Mouse (Mus musculus) brain, embryonic 14.5 days (tissue): ENCODE measurements at regions not wholly inside any gene's neighbourhood (a gene's known extent, or its start where the extent isn't known, plus 50 kb on each side); places are given as distances from the start of the nearest gene placed in this dataset.

Experiments
- CTCF ChIP-seq: fragments of 200-500 bp; IDR thresholded peaks from 2 replicates; pipeline ENCODE4 v1.5.1; 2012; ENCODE audit warnings: inconsistent platforms, mild to moderate bottlenecking, moderate library complexity, borderline replicate concordance; ENCODE audit not compliant: insufficient read depth, insufficient read length; ENCODE audit errors: extremely low read depth
- POLR2A ChIP-seq: fragments of 200-500 bp; IDR thresholded peaks from 2 replicates; pipeline ENCODE4 v1.6.1; 2012; ENCODE audit warnings: mild to moderate bottlenecking, inconsistent platforms, borderline replicate concordance; ENCODE audit not compliant: poor library complexity, insufficient read depth, insufficient read length, severe bottlenecking; ENCODE audit errors: extremely low read depth

GRCm38 (mm10) chr9:52323757-52324156 lies 155.4 kb upstream of the Zc3h12c start:
- no peak for TF ChIP-seq POLR2A
- no peak for TF ChIP-seq CTCF
